Mouse (Mus musculus) forebrain, embryonic 14.5 days (tissue): Measurements from ENCODE around the gene Muc2. TPM values are rescaled to one million over a fixed set of nuclear protein-coding genes. Genes with fewer than 3 reads are reported as not detected.

ENCODE experiments used
- ATAC-seq: fragments of 200-750 bp; cut with Nextera tagmentation; 2 replicates; pipeline ENCODE4 v1.8.0; 2017; ENCODE audit warnings: mild to moderate bottlenecking, moderate library complexity
- DNase-seq: peaks from one replicate; pipeline ENCODE4 v3.0.0-alpha.2; 2015; ENCODE audit warnings: low spot score
- H3K27ac ChIP-seq: fragments of 300-500 bp; sonication (generic); 2 replicates; pipeline ENCODE4 v1.5.1; 2014; ENCODE audit warnings: low read depth, mild to moderate bottlenecking, control low read depth, low read length, moderate library complexity
- H3K27me3 ChIP-seq: fragments of 300-500 bp; sonication (generic); replicated peaks from 2 replicates; pipeline ENCODE4 v1.6.1; 2014; ENCODE audit warnings: low read length, control low read depth, mixed read lengths; ENCODE audit not compliant: control insufficient read depth, insufficient read depth
- H3K36me3 ChIP-seq: fragments of 300-500 bp; sonication (generic); 2 replicates; pipeline ENCODE4 v1.6.1; 2014; ENCODE audit warnings: low read length, control low read depth; ENCODE audit not compliant: control insufficient read depth, insufficient read depth
- H3K4me1 ChIP-seq: fragments of 300-500 bp; sonication (generic); 2 replicates; pipeline ENCODE4 v1.6.1; 2014; ENCODE audit warnings: antibody characterized with exemption, low read length, control low read depth; ENCODE audit not compliant: control insufficient read depth, insufficient read depth
- H3K4me2 ChIP-seq: fragments of 300-500 bp; sonication (generic); 2 replicates; pipeline ENCODE4 v1.6.1; 2014; ENCODE audit warnings: mild to moderate bottlenecking, control low read depth, low read length
- H3K4me3 ChIP-seq: fragments of 300-500 bp; sonication (generic); 2 replicates; pipeline ENCODE4 v1.5.1; 2014; ENCODE audit warnings: low read depth, low read length, control low read depth
- H3K9ac ChIP-seq: fragments of 300-500 bp; sonication (generic); 2 replicates; pipeline ENCODE4 v1.6.1; 2014; ENCODE audit warnings: mild to moderate bottlenecking, low read length, control low read depth, moderate library complexity
- H3K9me3 ChIP-seq: fragments of 300-500 bp; sonication (generic); replicated peaks from 2 replicates; pipeline ENCODE4 v1.6.1; 2016; ENCODE audit warnings: low read length, control low read depth, mixed read lengths; ENCODE audit not compliant: control insufficient read depth
- WGBS: fragments of 180-500 bp; shearing (Covaris S2); extraction: QIAGEN DNeasy Blood & Tissue Kit; methylation state at CpG from one replicate; pipeline ENCODE4 v1.1.7; 2014; 5-methylcytosine and 5-hydroxymethylcytosine counted together
- polyA plus RNA-seq: library from polyadenylated mRNA; unstranded; fragments of >200 nt; fragmentation: Nextera tagmentation; extraction: Ambion mirVana; gene quantifications from 2 replicates; pipeline ENCODE4 v1.2.1, GENCODE M21; 2014

Gene Muc2
- polyA plus RNA-seq, 1 experiment from 2014 or later = not detected

GRCm38 (mm10) chr7:141699556-141700220 is 9.5 kb downstream of the Muc2 start:
- Histone ChIP-seq H3K36me3 (no peaks in the 10 kb centered on the region), H3K9me3 (no peaks in the 10 kb centered on the region), H3K9ac (no peak overlapping the region), H3K27ac (no peak overlapping the region), H3K4me1 (no peaks in the 10 kb centered on the region), H3K4me3 (no peak overlapping the region), H3K27me3 (no peaks in the 10 kb centered on the region), H3K4me2 (no peak overlapping the region)
- WGBS = 87% methylated on average over 8 of the region's 8 CpGs
- DNase-seq (no peak), ATAC-seq (no peak)

DNA sequence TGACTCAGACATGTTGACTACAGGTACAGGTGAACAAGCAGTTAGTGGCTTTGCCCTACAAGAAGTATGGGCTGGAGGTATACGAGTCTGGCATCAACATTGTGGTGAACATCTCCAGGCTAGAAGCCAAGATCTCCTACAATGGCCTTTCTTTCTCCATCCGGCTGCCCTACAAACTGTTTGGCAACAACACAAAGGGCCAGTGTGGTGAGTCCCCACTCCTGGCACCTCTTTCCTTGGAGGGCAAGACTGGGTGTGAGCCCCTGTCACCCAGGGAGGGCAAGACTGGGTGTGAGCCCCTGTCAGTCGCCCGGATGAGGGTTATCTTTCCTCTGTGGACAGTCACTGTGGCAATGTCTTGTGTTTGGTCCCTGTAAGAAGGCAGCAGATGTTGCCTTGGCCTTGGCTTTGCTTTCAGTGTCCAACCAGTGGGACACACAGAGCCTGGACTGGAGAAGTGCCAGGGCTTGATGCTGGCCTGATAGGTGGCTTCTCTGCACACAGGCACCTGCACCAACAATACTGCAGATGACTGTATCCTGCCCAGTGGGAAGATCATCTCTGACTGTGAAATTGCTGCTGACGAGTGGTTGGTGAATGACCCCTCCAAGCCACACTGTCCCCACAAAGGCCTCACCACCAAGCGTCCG is 57.4 kb downstream of the Muc2 start:
- no peak for ATAC-seq
- Histone ChIP-seq H3K4me2 (no peak overlapping the region), H3K9me3 (no peaks in the 10 kb centered on the region)

DNA sequence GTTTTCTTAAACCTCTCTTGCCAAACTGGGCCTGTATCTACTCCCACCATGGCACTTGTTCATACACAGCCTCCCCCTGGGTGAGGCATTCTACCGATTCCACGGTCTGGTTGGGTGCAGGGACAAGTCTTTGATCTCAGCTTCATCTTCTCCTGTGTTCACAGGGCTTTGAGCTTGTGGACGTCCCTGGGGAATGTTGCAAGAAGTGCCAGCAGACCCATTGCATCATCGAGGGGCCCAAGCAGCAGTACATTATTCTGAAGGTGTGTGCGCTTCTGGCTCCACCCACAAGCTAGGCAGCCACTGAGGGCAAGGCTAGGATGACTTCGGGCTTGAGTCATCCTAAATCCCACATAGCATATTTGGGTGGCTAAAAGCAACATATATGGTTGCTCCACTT is 62.4 kb downstream of the Muc2 start:
- no peaks in the 10 kb centered on the region for H3K4me1 ChIP-seq
- no peak overlapping the region for H3K4me3 ChIP-seq
- no peak overlapping the region for H3K9ac ChIP-seq
- H3K9me3 ChIP-seq = no peaks in the 10 kb centered on the region
- no peak for ATAC-seq
- no peaks in the 10 kb centered on the region for H3K36me3 ChIP-seq
- WGBS = 89% methylated on average over 6 of the region's 6 CpGs
- no peak overlapping the region for H3K4me2 ChIP-seq
- H3K27me3 ChIP-seq = no peaks in the 10 kb centered on the region
- no peak overlapping the region for H3K27ac ChIP-seq
- no peak for DNase-seq

More for the DNA sequence above, 57.4 kb downstream of the Muc2 start:
- H3K27me3 ChIP-seq = no peaks in the 10 kb centered on the region
- H3K4me3 ChIP-seq = no peak overlapping the region
- 78% methylated on average over 7 of the region's 7 CpGs for WGBS
- H3K9ac ChIP-seq = no peak overlapping the region
- H3K27ac ChIP-seq = no peak overlapping the region
- DNase-seq = no peak
- no peaks in the 10 kb centered on the region for H3K36me3 ChIP-seq
- H3K4me1 ChIP-seq = no peaks in the 10 kb centered on the region

- no peaks in the 10 kb centered on the region for H3K27me3 ChIP-seq
- WGBS = 51% methylated on average over 4 of the region's 4 CpGs
These were observed 65.7 kb downstream of the Muc2 start for GRCm38 (mm10) chr7:141755831-141756230.

GRCm38 (mm10) chr7:141758291-141758690 is 68.2 kb downstream of the Muc2 start:
- no peak overlapping the region for H3K27ac ChIP-seq
- no peaks in the 10 kb centered on the region for H3K36me3 ChIP-seq
- no peaks in the 10 kb centered on the region for H3K4me1 ChIP-seq
- H3K4me2 ChIP-seq = no peak overlapping the region
- H3K27me3 ChIP-seq = no peaks in the 10 kb centered on the region
- no peaks in the 10 kb centered on the region for H3K9me3 ChIP-seq
- H3K4me3 ChIP-seq = no peak overlapping the region
- ATAC-seq (no peak), DNase-seq (no peak)
- no peak overlapping the region for H3K9ac ChIP-seq
- WGBS = 87% methylated on average over 4 of the region's 4 CpGs

More at GRCm38 (mm10) chr7:141755831-141756230, 65.7 kb downstream of the Muc2 start:
- DNase-seq = peak; percentile 75
- H3K9ac ChIP-seq = no peak overlapping the region
- H3K9me3 ChIP-seq = no peaks in the 10 kb centered on the region
- H3K36me3 ChIP-seq = no peaks in the 10 kb centered on the region
- no peak for ATAC-seq
- no peaks in the 10 kb centered on the region for H3K4me1 ChIP-seq
- no peak overlapping the region for H3K4me2 ChIP-seq
- no peak overlapping the region for H3K4me3 ChIP-seq
- H3K27ac ChIP-seq = no peak overlapping the region

- Histone ChIP-seq H3K27me3 (no peaks in the 10 kb centered on the region), H3K4me3 (no peak overlapping the region), H3K36me3 (no peaks in the 10 kb centered on the region), H3K9me3 (no peaks in the 10 kb centered on the region), H3K9ac (no peak overlapping the region), H3K4me1 (peaks cover 3% of the 10 kb centered on the region; the same call in 1 of the 2 replicates), H3K27ac (no peak overlapping the region), H3K4me2 (no peak overlapping the region)
- 89% methylated on average over 3 of the region's 3 CpGs for WGBS
- ATAC-seq (no peak), DNase-seq (no peak)
These were observed 80.4 kb downstream of the Muc2 start for GRCm38 (mm10) chr7:141770521-141770920.

DNA sequence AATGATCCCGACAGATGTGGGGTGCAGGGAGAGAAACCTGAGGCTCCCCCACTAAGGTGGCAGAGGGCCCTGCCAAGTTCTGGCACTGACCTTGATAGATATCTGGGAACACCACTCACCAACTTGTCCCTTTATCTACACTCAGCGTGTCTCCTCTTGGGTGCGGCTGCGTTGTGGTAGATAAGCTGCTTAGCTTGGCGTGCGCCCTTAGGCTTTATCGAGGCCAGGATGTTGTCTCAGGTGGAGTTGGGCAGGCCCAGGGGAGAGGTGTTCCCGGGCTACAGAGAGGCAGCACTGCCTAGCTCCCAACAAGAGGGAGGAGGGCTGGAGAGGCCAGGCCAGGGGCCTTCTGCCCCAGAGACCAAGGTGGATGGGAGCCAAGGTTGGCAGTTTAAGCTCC is 80.8 kb downstream of the Muc2 start:
- H3K27me3 ChIP-seq = no peaks in the 10 kb centered on the region
- H3K4me2 ChIP-seq = no peak overlapping the region
- H3K9ac ChIP-seq = no peak overlapping the region
- H3K36me3 ChIP-seq = no peaks in the 10 kb centered on the region
- no peak for DNase-seq
- H3K9me3 ChIP-seq = no peaks in the 10 kb centered on the region
- H3K4me3 ChIP-seq = no peak overlapping the region
- no peak for ATAC-seq
- 90% methylated on average over 8 of the region's 8 CpGs for WGBS
- no peak overlapping the region for H3K27ac ChIP-seq
- peaks cover 3% of the 10 kb centered on the region; the same call in 1 of the 2 replicates for H3K4me1 ChIP-seq

DNA sequence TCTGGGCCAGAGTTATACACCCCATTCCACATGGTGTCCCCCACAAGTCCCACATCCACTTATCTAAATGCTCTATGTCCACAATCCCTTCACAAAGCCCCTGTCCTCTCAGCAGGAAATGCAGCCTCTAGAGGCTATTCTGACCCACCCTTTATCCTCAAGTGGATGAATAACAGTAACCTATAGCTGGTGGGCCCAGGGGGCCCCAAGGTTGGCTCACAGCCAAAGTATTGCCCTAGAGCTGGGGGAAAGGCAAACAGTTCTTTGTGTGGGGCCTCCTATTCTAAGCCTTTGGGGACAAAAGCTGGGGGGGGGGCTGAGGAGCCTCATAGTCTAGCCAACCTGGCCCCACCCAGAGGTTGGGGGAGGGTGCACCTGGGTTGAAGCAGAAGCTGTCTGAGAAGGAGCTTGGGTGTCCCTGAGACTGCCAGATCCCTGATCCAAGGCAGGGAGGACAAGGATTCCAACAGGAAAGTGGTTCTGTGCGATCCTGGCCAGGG is 82.0 kb downstream of the Muc2 start:
- H3K4me1 ChIP-seq = peaks cover 3% of the 10 kb centered on the region; the same call in 1 of the 2 replicates
- H3K9me3 ChIP-seq = no peaks in the 10 kb centered on the region
- 80% methylated on average over 1 of the region's 1 CpGs for WGBS
- H3K9ac ChIP-seq = no peak overlapping the region
- no peaks in the 10 kb centered on the region for H3K27me3 ChIP-seq
- H3K36me3 ChIP-seq = no peaks in the 10 kb centered on the region
- no peak overlapping the region for H3K4me3 ChIP-seq
- no peak overlapping the region for H3K4me2 ChIP-seq
- H3K27ac ChIP-seq = no peak overlapping the region
- ATAC-seq = no peak
- no peak for DNase-seq

DNA sequence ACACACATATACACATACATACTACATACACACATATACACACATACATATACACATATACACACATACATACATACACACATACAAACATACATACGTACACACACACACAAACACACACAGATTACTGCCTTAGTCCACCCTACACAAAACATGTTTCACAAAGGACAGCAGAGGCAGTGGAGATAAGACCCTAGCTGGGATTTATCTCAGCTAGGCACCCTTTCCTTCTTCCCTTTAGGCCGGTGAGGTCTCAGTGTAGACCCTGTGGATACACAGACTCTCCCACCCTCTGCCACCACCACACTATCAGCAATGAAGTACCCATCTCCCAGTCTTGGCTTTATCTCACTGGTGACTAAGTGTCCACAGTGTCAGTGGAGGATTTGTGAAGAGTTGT is 84.7 kb downstream of the Muc2 start:
- Histone ChIP-seq H3K36me3 (no peaks in the 10 kb centered on the region), H3K9ac (no peak overlapping the region), H3K4me3 (no peak overlapping the region), H3K4me2 (no peak overlapping the region), H3K4me1 (peaks cover 3% of the 10 kb centered on the region; the same call in 1 of the 2 replicates), H3K27me3 (no peaks in the 10 kb centered on the region), H3K9me3 (no peaks in the 10 kb centered on the region), H3K27ac (no peak overlapping the region)
- WGBS = 93% methylated on average over 2 of the region's 2 CpGs
- DNase-seq (no peak), ATAC-seq (no peak)
